Mouse (Mus musculus): ENCODE data around the gene Tinagl1.

Tinagl1 gene

DNA sequence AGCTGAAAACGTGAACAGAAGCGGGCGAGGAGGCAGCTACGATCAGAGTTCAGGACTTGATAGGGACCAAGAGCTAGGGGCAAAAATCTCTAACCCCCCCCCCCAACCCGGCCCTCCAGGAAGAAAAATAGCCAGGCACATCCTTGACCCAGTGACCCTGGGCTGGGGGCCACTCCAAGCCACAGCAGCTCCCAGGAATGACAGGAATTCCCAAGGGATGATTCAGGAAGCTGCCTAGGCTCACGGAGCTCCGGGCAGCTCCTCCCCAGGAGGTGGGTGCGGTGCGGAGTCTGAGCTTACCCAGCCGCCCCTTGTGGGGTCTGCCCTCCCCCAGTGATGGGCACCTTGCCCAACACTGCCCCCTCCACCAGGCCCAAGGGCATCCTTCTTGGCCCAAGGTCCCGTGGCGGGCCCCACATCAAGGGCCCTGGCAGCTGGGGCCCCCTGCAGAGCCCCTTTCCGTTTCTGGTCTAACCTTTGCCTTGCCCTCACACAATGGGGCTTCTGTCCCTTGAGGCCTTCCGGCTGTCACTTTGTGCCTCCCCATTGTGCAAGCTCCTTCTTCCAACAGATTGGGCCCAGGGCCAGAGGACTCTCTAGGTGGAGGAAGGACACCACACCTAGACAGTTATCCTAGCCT, at the start of gene Tinagl1:
TSS of gene Tinagl1 (minus strand) at position 51 of the 640 bp plus-strand sequence.
- peak; percentile 70 for DNase-seq (ENCODE audit: low read depth, low spot score)

DNA sequence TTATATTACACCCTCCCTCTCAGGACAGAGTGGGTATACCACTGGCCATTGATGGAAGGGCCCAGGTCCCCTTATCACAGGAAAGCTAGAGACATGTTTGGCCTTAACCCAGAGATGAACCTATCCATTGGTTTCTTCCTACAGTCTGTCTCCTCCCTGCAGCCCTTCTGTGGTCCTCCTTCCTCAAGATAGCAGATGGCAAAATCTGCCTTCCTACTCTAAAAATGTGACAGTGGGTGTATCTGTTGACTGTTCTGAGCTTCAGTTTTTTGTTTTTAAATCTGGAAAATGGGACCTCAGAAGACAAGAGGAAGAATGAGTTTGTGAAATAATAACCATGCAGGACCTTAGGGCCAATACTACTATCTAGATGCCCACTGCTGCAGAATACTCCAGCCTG, 49.1 kb upstream of the Tinagl1 start:
- DNase-seq (ENCODE audit: low read depth, low spot score): no peak

DNA sequence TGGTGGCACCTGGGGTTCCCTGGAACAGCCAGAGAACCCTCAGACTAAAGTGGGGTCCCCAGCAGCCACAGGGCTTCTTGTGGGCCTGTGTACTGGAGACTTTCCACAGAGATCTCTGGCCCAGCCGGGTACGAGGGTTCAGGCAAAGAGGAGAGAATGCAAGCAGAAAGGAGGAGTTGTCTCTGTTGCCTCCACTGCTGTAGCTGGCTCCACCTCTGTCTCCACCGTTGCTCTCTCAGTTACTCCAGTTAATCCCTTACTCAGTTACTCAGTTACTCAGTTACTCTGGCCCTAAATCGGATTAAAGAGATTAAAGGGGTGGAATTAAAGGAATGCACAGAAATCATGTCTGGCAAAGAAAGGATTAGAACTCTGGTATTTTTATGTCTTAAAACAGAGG, 47.3 kb upstream of the Tinagl1 start, which contains the start of gene Gm853:
TSS of gene Gm853 (minus strand) at position 223 of the 400 bp plus-strand sequence.
- no peak for DNase-seq (ENCODE audit: low read depth, low spot score)

DNA sequence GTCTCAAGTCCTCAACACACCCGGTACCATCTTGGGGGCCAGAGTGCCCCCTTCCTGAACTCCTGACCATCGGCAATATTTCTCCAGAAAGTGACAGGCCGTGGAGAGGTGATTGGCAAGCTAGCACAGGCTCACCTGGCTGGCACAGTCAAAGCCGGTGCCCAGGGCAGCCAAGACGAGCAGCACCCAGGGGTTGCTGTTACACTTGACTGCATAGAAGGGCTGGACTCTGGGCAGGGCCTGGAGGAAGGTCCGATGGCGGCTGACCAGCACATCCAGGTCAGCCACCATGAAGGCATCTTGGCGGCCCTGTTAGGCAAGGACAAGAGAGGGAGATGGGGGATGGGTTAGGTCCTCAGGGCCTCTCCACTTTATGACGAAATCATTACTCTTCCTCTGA, 45.3 kb upstream of the Tinagl1 start:
- DNase-seq (ENCODE audit: low read depth, low spot score): no peak

- DNase-seq (ENCODE audit: low read depth, low spot score): no peak
Measured at GRCm38 (mm10) chr4:130215392-130215791, 40.5 kb upstream of the Tinagl1 start.

DNA sequence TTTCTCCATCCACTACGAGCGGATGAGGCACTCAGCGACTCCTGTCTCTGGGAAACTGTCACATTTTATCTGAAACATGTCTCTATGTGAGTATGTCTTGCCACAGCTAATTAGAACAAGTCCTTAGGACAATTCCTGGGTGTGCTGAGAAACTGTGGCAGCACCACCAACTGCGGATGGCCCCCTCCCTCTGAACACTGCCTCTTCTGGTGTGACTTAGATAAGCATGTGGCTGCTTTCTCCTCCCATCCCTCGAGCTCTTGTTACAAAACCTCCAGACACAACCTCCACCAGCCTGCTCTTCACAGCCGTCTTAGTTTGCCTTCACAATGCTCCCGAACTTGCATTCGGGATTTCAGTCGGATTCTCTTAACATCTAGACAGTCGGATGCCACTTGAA, 38.9 kb upstream of the Tinagl1 start:
- no peak for DNase-seq (ENCODE audit: low read depth, low spot score)

GRCm38 (mm10) chr4:130213197-130213596, 38.3 kb upstream of the Tinagl1 start:
- DNase-seq (ENCODE audit: low read depth, low spot score): no peak

GRCm38 (mm10) chr4:130212421-130212820, 37.5 kb upstream of the Tinagl1 start:
- no peak for DNase-seq (ENCODE audit: low read depth, low spot score)

DNA sequence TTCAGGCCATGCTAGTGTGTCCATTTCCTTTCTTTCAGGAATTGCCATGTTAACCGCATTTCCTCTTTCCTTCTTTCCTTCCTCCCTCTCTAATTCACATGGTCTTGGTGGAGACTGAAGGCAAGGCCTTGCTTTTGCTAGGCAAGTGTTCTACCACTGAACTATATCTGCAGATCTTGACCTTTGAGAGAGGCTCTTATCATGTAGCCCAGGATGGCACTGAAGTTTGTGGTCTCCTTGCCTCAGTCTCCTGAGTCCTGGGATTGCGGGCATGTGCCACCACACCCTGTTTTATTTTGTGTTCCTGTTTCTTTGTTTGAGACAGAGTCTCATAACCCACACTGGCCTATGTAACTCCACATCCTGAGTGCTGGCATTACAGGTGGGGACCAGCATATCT, 36.9 kb upstream of the Tinagl1 start:
- DNase-seq (ENCODE audit: low read depth, low spot score): no peak

- peak; percentile 90 for DNase-seq (ENCODE audit: low read depth, low spot score)
Measured at GRCm38 (mm10) chr4:130198694-130199670, 24.1 kb upstream of the Tinagl1 start.

- no peak for DNase-seq (ENCODE audit: low read depth, low spot score)
Measured at GRCm38 (mm10) chr4:130196542-130196941, 21.6 kb upstream of the Tinagl1 start.

- peak; percentile 52 for DNase-seq (ENCODE audit: low read depth, low spot score)
Measured at GRCm38 (mm10) chr4:130195924-130196323, 21.0 kb upstream of the Tinagl1 start.

GRCm38 (mm10) chr4:130192266-130192665, 17.3 kb upstream of the Tinagl1 start:
- no peak for DNase-seq (ENCODE audit: low read depth, low spot score)

DNA sequence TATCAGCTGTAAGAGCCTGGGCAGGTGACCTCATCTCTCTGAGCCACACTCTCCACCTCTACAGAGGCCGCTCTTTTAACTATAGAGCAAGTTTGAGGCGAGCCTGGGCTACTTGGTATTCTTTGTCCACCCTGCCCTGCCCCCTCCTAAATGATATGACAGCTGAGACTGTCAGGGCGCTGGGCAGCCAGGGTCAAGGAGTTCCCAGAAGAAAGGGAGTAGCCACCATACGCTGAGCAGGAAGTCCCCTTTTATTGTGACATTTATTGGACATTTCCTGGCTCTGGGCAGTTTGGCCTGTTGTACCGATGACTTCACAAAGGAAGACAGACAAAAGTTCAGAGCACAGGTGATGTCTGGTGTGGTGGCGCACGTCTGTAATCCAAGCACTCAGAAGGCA, 14.7 kb upstream of the Tinagl1 start:
- no peak for DNase-seq (ENCODE audit: low read depth, low spot score)

DNA sequence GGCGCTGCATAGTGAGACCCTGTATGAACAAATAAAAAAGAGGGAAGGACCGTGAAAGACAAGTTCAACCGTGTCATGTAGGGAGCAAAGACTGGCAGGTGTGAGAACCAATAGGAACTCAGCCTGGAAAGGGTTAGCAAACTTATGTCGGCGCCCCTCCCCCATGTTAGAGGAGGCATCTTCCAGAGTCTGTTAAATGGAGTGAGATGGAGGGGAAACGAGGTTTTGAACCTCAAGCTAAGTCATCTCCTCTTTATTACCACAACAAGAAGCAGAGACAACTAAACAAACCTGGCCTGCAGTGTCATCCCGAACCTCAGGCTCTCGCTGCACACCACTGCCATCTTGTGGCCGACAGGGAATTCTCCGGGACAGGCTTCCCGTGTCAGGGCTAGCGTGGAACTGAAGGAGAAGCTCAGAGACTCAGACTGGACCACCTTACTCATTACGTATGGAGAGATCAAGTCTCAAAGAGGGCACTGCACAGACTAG, 13.9 kb upstream of the Tinagl1 start:
- DNase-seq (ENCODE audit: low read depth, low spot score): peak; percentile 91

DNA sequence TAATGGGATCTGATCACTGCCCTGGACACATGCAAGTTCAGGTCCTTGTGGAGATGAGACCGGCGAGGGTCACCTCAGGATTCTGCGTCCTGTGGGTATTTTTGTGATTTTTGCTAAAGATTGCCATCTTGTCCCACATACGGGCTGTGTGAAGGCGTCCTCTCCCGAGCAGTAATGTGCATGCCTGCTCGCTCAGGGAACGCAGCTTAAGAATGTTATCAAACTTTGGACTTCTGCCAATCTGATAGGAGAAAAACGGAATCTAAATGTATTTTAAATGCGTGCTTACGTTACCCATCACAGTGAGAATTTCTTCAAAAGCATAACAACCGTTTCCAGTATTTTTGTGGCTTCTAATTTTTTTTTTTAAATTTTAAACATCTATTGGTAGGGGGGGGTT, 12.0 kb upstream of the Tinagl1 start:
- no peak for DNase-seq (ENCODE audit: low read depth, low spot score)

DNA sequence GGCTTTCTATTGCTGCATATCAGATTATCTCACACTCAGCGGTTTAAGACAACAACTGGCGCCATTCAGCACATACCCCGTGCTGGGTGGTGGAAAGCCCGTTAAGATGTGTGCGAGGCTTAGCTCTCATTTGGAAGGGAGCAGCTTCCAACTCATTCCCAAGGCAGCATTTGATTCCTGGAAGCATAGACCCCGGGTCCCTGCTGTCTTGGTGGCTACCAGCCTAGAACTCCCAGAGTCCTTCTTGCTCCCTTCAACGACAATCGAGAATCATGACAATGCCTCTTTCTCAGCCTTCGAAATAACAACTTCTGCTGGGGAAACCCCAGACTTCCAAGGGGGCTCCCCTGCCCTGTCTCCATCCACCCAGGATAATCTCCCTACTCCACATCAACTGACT, 11.5 kb upstream of the Tinagl1 start:
- no peak for DNase-seq (ENCODE audit: low read depth, low spot score)

GRCm38 (mm10) chr4:130183879-130184278, 9.0 kb upstream of the Tinagl1 start:
- DNase-seq (ENCODE audit: low read depth, low spot score): no peak

- DNase-seq (ENCODE audit: low read depth, low spot score): no peak
Measured at GRCm38 (mm10) chr4:130183023-130183422, 8.1 kb upstream of the Tinagl1 start.

GRCm38 (mm10) chr4:130181886-130182285, 7.0 kb upstream of the Tinagl1 start:
- DNase-seq (ENCODE audit: low read depth, low spot score): no peak

- no peak for DNase-seq (ENCODE audit: low read depth, low spot score)
Measured at GRCm38 (mm10) chr4:130180909-130181602, 6.1 kb upstream of the Tinagl1 start.

DNA sequence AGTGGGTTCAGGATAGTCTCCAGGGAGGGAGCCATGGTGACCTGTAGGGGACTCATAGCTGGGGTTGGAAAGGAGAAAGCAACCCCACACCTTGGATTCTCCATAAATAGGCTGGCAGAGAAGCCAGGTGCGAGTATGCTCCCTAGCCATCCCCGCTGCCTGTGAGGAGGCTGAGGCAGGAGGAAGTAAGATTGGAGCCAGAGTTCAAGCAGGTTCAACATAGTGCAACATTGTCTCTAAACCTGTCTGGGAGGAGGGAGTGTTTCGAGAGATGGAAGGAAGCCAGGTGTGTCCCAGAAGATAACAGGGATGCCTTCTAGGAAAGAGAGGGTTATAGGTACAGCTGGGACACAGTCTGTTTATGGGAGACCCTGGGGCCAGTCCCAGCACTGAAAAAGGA, 5.0 kb upstream of the Tinagl1 start:
- no peak for DNase-seq (ENCODE audit: low read depth, low spot score)

Data from R1 (cell line).